Mouse (Mus musculus) right cerebral cortex, postnatal 14 days (tissue): ENCODE data around the gene Chac1.

Experiments used
- DNase-seq: peaks from one replicate; pipeline ENCODE4 v3.0.0; 2022

Gene Chac1

DNA sequence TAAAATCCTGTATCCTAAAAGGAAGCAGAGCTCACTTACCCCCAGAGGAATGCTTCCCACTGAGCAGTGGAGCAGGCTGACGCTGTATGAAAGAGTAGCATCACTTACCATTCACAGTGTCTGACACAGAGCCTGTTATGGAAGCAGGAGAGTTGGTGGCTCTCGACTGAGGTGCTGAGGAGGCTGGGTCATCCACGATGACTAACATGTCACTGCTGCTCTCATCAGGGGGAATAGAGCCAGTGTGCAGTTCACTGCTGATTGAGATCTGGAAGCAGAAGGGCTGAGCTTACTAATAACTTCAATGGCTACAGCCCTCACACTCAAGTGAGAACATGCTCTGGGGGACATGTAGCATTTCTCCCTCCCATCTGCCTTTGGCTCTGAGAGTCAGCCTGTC lies 28.4 kb downstream of the Chac1 start:
- no peak for DNase-seq

- DNase-seq: no peak
Observed at GRCm38 (mm10) chr2:119388266-119388665, 37.2 kb downstream of the Chac1 start.

- DNase-seq: no peak
Observed at GRCm38 (mm10) chr2:119389992-119390391, 39.0 kb downstream of the Chac1 start.

DNA sequence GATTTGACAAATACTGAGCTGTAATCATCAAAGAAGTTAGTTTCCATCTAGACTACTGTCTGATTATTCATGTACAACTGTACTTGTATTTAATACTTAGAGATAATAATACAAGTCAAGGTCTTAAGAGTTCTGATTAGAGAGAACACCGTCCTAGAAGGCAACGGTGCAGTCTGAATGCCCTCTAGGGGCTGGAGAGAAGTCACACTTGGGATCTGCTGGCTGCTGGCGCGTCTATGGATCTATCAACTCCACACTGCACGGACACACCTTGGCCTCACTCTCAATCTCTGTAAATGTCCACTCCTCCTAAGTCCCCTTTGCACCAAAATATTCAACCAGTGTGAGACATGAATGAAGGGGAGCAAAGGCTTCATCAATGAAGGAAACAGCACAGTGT lies 47.2 kb downstream of the Chac1 start:
- DNase-seq: no peak

DNA sequence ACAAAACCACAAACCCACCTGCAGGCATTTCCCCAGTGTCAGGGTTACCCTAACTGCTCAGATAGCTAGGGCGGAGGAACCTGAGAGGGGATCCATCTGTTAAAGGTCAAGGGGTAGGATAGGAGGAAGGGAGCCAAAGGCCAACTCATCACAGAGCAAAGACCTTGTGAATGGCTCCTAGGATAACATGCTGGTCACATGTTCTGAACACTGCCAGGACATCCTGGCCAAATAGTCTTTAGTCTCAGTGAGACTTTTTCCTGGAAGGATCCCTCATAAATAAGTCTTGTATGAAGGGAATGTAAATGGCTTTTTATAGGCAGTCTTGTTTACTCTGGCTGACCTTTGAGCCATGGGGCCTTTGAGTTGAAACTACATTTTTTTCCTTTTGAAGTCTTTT lies 47.6 kb downstream of the Chac1 start:
- no peak for DNase-seq

- DNase-seq: no peak
Observed at GRCm38 (mm10) chr2:119399313-119399712, 48.3 kb downstream of the Chac1 start.
